Mouse (Mus musculus): Measurements from ENCODE around the gene Ccdc32.

GRCm38 (mm10) chr2:118969585-118970147 is 59.5 kb downstream of the Ccdc32 start:
- TF ChIP-seq CTCF (conservative IDR thresholded peaks at IDR 0.05; ENCODE audit: low read length) (no peak), POU5F1 (IDR thresholded peaks at IDR 0.05; ENCODE audit: borderline replicate concordance, low read length) (no peak)
